Mouse (Mus musculus) lung, postnatal 10 days (tissue): ENCODE data around the gene Gsn.

Experiments
- DNase-seq: peaks from one replicate; pipeline ENCODE4 v3.0.0; 2021

The Gsn gene

DNA sequence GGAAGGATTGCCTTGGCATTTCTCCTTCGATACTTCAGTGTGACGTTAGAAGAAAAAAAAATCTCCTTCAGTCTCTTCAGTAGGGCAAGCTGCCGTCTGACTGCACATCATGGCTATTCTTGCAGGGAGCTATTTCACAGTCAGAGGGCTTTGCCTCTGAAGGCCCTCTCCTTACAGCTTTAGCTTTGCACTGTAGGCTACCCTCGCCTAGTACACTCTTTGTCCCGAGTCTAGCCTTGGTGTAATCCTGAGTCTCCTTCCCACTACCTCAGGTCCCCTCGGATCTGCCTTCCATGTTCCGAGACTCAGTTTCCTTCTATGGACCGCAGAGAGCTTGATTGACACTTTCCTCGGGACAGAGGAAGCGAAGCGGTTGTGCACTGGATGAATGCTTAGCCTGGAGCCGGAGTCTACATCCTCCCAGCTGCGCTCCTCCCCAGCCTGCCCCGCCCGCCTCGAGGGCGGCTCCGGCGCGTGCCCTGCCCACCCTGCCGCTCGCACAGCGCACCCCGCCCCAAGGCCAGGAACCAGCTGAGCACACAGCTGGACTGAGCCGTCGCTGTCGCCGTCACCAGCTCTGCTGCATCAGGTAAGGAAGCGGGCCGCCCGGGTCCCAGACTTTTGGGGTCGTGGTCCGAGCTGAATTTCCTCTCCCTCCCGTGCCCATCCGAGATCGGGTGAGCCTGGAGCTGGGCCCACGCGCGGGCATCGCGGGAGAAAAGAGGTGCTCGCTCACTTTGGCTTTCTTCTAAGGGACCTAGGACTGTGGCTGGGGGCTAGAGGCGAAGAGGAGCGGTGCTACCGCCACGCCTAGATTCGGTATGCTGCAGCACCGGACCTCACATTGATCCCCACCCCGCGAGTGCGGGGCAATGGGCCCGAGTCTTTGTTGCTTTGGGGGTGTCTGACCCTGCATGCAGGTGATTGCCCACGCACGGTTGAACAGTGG lies at the start of gene Gsn:
Gsn (plus strand) TSS at position 496 of the 949 bp plus-strand sequence.
- peak; percentile 94 for DNase-seq

DNA sequence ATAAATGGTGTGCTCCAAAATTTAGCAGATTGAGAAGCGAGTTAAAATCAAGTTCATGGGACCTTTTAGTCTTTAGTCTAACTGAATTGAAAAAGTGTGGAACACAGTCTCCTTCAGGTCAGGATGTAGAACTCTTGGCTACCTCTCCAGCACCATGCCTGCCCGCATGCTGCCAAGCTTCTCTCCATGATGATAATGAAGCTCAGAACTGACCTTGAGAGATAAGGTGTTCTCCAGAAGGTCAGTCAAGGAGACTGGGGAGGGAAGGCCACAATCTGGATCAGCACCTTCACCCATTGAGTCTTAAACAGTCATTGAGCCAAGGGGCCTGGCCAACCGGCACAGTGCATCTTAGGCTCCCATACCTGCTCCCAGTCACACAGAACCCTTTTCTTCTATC lies 49.4 kb upstream of the Gsn start:
- DNase-seq, result no peak

- peak; percentile 49 for DNase-seq
These were observed 48.1 kb upstream of the Gsn start for GRCm38 (mm10) chr2:35208054-35208453.

DNA sequence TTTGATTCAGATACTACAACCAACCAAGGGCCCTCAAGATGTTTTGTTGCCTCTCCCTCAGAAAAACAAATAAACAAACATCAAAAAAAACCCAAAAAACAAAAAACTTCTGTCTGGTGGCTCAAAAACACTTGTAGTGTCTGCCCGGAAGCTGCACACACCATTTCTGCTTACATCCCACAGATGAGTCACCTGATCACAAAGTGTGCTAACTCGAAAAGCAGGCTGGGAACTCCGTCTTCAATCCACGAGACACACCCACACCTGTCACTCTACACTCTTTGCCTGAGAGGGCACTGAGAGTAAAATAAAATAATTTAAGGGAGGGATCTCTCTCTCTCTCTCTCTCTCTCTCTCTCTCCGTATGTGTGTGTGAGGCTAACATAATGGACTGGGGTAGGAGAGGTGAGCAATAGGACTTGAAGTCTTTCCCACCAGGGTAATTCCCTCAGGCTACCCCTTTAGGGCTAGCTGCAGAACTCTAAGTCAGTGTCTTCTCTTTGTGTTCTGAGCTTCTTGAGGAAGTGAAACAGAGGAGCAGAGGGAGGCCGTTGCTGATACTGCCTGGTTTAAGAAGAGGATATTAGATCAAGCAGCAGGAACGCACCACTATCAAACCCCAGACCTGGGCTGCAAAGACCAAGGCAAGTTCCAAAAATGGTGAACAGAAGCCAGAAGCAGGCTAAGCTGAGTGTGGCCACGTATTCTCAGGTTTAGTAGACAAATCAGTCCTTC lies 47.1 kb upstream of the Gsn start:
- DNase-seq, result no peak

DNA sequence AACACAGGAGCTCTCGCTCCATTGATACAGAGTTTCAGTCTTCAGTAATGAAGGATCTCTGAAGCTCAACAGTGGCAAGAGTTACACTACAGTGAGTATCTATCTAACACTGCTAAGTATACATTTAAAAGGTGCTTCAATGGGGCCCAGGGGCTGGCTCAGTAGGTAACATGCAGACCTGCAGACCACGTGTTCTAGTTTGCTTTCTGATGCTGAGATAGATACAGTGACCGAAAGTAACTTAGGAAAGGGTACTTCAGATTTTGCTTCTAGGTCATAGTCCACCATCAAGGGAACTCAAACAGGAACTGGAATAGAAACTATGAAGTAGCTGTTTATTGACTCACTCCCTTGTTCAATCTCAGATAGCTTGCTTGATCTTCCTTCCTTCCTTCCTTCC lies 44.5 kb upstream of the Gsn start:
- no peak for DNase-seq

DNA sequence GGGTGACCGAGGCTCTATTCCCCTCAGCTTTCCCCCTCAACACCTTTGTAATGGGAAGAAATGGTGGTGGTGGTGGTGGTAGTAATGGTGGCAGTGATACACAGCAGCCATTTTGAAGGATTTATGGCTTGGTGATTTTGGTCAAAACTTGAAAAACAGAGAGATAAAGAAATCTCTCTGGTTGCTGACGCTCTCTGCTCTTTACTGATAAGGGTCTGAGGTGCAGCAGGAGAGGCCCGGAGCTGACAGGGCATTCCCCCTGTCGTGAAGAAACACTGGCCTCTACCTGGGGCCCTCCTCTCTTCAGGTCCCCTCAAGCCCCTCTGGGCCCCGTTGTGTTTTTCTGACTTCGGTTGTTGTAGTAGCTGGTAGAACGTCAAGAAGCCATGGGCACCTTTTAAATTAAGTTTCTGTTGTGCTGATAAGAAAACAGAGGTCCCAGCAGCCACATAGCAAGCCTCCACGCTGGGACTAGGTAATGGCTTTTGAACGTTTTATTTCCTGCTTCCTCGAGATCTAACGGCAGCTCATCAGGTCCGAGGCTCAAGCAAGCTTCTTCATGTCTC lies 42.8 kb upstream of the Gsn start:
- no peak for DNase-seq

DNA sequence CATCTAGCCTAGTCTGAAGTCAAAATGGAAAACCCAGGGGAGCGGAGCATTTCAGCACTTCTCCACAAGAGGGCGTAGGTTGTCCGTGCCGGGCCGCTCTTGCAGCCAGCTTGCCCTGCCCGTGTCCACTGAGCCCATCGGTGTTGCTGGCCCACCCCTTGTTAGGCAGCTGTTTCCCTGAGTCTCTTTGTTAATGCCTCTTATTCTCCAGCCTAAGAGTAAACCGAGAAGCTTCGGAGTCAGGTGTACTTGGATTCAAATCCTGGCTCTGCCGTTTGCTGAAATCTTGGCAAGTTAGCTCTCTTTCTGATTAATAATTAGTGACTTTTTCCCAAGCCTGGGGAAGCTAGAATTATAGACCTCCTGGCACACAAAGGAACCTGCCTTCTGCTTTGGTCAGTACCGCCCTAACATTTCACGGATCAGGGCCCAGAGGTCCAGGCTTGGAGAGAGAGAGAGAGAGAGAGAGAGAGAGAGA lies 41.3 kb upstream of the Gsn start:
- DNase-seq, result peak; percentile 90

GRCm38 (mm10) chr2:35215363-35215762 lies 40.8 kb upstream of the Gsn start:
- no peak for DNase-seq

- no peak for DNase-seq
These were observed 39.5 kb upstream of the Gsn start for GRCm38 (mm10) chr2:35216701-35217100.

GRCm38 (mm10) chr2:35218736-35219135 lies 37.4 kb upstream of the Gsn start:
- DNase-seq, result no peak

DNA sequence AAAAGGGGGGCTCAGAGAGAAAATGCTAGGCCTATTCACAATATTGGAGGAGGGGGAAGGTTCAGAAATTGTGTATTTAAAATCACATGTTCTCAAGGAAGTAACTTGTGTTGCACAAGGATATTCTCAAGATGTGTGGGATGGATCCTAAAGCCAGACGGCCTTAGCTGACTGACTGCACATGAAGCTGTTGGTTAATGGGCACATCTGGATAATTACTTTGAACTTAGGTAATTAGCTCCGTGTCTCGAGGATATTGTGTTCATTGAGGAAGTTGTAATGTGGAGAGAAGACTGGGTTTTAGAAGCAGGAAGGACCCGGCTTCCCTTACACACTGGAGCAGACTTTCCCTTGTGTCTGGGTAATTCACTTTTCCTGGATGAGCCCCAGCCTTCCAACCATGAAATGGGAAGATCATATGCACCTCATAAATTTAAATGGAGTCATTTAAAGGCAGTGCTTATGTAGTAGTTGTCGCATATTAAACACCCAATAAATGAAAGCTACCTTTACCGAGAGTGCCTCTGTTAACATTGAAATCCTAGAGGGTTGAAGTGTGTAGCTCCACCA lies 33.3 kb upstream of the Gsn start:
- no peak for DNase-seq

DNA sequence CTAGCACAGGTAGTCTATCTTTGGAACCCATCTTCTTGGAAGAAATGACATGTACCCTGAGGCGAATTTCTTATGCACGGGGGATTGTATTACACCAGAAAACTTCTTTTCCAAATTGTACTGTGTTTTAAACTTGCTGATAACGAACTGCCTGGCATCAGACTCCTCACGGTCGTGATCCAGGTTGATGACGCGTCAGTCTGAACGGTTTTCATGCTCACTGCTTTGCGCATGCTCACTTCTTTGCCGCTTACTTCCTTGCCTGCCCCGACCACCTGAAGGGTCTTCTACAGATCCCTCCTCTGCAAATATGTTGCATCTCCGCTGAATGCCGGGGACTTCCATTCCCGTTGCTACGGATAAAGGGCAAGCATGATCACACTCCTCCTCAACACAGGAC lies 31.9 kb upstream of the Gsn start:
- no peak for DNase-seq

DNA sequence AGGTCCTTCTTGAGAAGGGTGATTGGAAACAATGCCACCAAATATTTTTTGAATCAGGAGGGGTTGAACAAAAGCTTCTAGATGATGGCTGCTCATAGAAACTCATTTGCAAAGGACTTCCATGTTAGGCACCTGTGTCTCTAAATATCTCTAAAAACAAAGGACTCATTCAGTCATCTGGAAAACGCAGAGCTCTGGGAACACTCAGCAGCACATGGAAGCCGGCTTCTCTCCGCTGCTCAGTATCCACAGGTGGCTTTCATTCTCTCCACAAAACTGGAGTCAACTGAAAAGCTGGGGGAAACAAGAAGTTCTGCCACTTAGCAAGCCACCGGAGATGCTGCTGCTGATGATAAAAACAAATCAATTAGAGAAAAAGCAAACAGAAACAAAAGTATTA lies 28.0 kb upstream of the Gsn start:
- no peak for DNase-seq

DNA sequence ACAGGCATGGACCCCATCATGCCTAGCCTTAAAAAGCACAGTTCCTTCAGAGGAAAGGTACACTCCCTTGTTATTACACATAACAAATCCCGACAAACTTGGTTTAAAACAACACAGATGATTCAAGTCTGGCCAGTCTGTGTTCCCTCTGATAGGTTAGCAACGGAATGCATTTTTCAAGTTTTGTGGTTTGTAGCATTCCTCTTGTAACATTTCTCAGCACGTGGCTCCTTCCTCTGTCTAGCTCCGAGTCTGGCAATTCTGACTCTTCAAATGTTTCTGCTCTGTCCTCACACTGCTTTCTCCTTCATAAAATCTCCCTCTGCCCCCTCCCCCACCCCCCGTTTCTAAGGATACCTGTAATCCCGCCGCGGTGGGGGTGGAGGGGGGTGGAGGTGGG lies 26.0 kb upstream of the Gsn start:
- peak; percentile 13 for DNase-seq

- DNase-seq, result peak; percentile 73
These were observed 24.3 kb upstream of the Gsn start for GRCm38 (mm10) chr2:35231871-35232270.

DNA sequence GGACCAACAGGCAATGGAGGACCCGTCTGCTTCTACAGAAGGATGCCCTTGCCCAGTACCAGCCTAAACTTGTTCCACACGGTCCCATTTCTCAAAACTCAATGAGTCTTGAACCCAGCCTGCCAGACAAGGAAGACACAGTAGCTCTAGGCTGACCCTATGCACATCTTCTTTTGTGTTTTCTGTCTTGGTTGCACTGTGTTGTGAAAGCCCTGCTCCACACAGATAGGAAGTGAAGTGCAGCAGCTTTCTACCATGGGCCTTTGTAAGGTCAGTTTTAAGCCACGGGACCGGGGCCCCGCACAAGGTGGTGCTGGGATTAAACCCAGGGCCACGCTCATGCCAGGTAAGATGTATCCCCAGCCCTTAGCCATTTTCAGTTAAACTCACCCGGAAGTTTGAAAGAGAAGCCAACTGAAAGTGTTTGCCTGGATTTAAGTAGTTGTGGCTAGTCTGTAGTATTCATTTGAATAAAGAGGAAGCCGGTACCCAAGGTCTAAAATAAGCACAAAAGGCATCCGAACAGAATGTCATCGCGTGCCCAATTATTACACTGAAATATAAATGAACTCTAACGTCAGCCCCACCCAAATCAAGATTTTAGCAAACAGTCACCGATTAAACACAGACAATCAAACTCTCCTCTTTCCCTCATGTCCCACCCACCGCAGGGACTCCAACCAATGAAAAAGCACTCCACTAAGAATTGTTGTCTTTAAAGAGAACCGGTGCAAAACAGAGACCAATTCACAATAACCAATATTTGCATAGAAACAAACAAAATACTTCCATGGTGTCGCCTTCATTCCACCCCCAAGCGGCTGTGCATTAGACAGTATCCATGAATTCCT lies 23.4 kb upstream of the Gsn start:
- peak; percentile 10 for DNase-seq

- DNase-seq, result no peak
These were observed 22.3 kb upstream of the Gsn start for GRCm38 (mm10) chr2:35233898-35234297.

DNA sequence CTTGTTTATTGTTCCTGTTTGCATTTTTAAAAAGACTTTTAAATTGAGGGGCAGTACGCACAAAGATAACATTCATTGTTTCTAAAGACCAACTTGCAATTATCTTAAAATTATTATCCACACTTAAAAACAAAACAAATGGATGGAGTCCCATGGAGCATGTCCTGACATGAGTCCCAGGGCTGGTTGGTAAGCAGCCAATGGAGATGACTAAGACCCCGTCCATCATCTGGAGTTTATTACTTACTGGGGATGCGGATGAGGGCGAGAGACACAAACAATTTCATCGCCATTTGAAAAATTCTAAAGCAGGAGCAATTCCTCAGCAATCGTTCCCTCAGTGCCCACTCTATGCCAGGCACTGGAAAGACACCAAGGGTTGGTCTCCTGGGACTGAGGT lies 21.2 kb upstream of the Gsn start:
- DNase-seq, result no peak

- DNase-seq, result no peak
These were observed 11.9 kb upstream of the Gsn start for GRCm38 (mm10) chr2:35244241-35244640.

- DNase-seq, result no peak
These were observed 8.4 kb upstream of the Gsn start for GRCm38 (mm10) chr2:35247763-35248162.

- no peak for DNase-seq
These were observed 3.4 kb upstream of the Gsn start for GRCm38 (mm10) chr2:35252733-35253132.

DNA sequence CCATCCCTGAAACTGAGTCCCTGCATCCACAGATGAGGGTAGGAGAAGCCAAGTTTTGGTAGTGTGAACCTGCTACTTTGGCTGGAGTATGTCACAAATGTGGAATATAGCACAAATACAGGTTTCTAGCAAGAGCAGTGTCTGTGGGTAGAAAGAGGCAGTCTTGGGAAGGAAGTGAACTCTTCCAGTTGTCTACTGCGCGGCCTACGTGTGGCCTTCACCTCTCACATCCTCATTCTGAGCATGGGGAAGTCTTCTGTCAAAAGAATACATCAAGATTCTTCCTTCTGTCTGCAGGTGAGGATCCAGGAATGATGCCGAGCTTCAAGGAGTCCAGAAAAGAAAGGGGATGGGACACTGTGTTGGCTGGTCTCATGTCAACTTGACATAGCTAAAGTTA lies 2.4 kb upstream of the Gsn start:
- no peak for DNase-seq
